Mouse (Mus musculus): ENCODE data around the gene Gm17428.
"Not testable (repeated sequence)": the region's sequence is repeated elsewhere in the genome, so short reads cannot be mapped to it uniquely, and the experiment has no call there.

The Gm17428 gene

GRCm38 (mm10) chr14:54997297-54997696 is 20.6 kb downstream of the Gm17428 start:
- H3K4me1 ChIP-seq (replicated peaks; ENCODE audit: low read depth, low read length), result peaks cover 22% of the 10 kb centered on the region
- H3K4me3 ChIP-seq (replicated peaks; ENCODE audit: low read length), result no peak overlapping the region
- peaks cover 48% of the 10 kb centered on the region for H3K27me3 ChIP-seq (ENCODE audit: insufficient read depth, low read length)
- no peaks in the 10 kb centered on the region for H3K36me3 ChIP-seq (ENCODE audit: insufficient read depth, low read length)
- no peaks in the 10 kb centered on the region for H3K9me3 ChIP-seq (ENCODE audit: low read length)
- TF ChIP-seq NANOG (IDR thresholded peaks at IDR 0.05; ENCODE audit: borderline replicate concordance, low read length), result no peak
- no peak for TF ChIP-seq POU5F1 (IDR thresholded peaks at IDR 0.05; ENCODE audit: borderline replicate concordance, low read length)
- no peak for TF ChIP-seq CTCF (conservative IDR thresholded peaks at IDR 0.05; ENCODE audit: low read length)

- Histone ChIP-seq H3K9me3 (ENCODE audit: low read length) (no peaks in the 10 kb centered on the region), H3K36me3 (ENCODE audit: insufficient read depth, low read length) (no peaks in the 10 kb centered on the region), H3K4me1 (replicated peaks; ENCODE audit: low read depth, low read length) (peaks cover 32% of the 10 kb centered on the region), H3K27me3 (ENCODE audit: insufficient read depth, low read length) (peaks cover 42% of the 10 kb centered on the region), H3K4me3 (replicated peaks; ENCODE audit: low read length) (no peak overlapping the region)
- TF ChIP-seq NANOG (IDR thresholded peaks at IDR 0.05; ENCODE audit: borderline replicate concordance, low read length) (no peak), CTCF (conservative IDR thresholded peaks at IDR 0.05; ENCODE audit: low read length) (no peak), POU5F1 (IDR thresholded peaks at IDR 0.05; ENCODE audit: borderline replicate concordance, low read length) (no peak)
Measured at GRCm38 (mm10) chr14:54998680-54999079, 21.9 kb downstream of the Gm17428 start.

GRCm38 (mm10) chr14:54999868-55000267 is 23.1 kb downstream of the Gm17428 start:
- H3K27me3 ChIP-seq (ENCODE audit: insufficient read depth, low read length), result peaks cover 32% of the 10 kb centered on the region
- H3K9me3 ChIP-seq (ENCODE audit: low read length); H3K36me3 ChIP-seq (ENCODE audit: insufficient read depth, low read length); H3K4me3 ChIP-seq (replicated peaks; ENCODE audit: low read length): not testable (repeated sequence)
- H3K4me1 ChIP-seq (replicated peaks; ENCODE audit: low read depth, low read length), result peaks cover 42% of the 10 kb centered on the region

- peaks cover 36% of the 10 kb centered on the region for H3K4me1 ChIP-seq (replicated peaks; ENCODE audit: low read depth, low read length)
- no peaks in the 10 kb centered on the region for H3K36me3 ChIP-seq (ENCODE audit: insufficient read depth, low read length)
- H3K4me3 ChIP-seq (replicated peaks; ENCODE audit: low read length), result no peak overlapping the region
- peaks cover 24% of the 10 kb centered on the region for H3K27me3 ChIP-seq (ENCODE audit: insufficient read depth, low read length)
- TF ChIP-seq NANOG (IDR thresholded peaks at IDR 0.05; ENCODE audit: borderline replicate concordance, low read length) (no peak), POU5F1 (IDR thresholded peaks at IDR 0.05; ENCODE audit: borderline replicate concordance, low read length) (no peak), CTCF (conservative IDR thresholded peaks at IDR 0.05; ENCODE audit: low read length) (no peak)
- no peaks in the 10 kb centered on the region for H3K9me3 ChIP-seq (ENCODE audit: low read length)
Measured at GRCm38 (mm10) chr14:55000814-55001213, 24.1 kb downstream of the Gm17428 start.

GRCm38 (mm10) chr14:55001446-55001845 is 24.7 kb downstream of the Gm17428 start:
- no peak for TF ChIP-seq POU5F1 (IDR thresholded peaks at IDR 0.05; ENCODE audit: borderline replicate concordance, low read length)
- TF ChIP-seq NANOG (IDR thresholded peaks at IDR 0.05; ENCODE audit: borderline replicate concordance, low read length), result no peak
- no peak; the same call in 1 of the 2 replicates for TF ChIP-seq CTCF (conservative IDR thresholded peaks at IDR 0.05; ENCODE audit: low read length)
- Histone ChIP-seq H3K9me3 (ENCODE audit: low read length) (no peaks in the 10 kb centered on the region), H3K4me1 (replicated peaks; ENCODE audit: low read depth, low read length) (peaks cover 34% of the 10 kb centered on the region), H3K4me3 (replicated peaks; ENCODE audit: low read length) (no peak overlapping the region), H3K36me3 (ENCODE audit: insufficient read depth, low read length) (no peaks in the 10 kb centered on the region), H3K27me3 (ENCODE audit: insufficient read depth, low read length) (peaks cover 24% of the 10 kb centered on the region)

- H3K4me3 ChIP-seq (replicated peaks; ENCODE audit: low read length), result no peak overlapping the region
- TF ChIP-seq CTCF (conservative IDR thresholded peaks at IDR 0.05; ENCODE audit: low read length) (no peak), POU5F1 (IDR thresholded peaks at IDR 0.05; ENCODE audit: borderline replicate concordance, low read length) (no peak), NANOG (IDR thresholded peaks at IDR 0.05; ENCODE audit: borderline replicate concordance, low read length) (no peak)
- no peaks in the 10 kb centered on the region for H3K9me3 ChIP-seq (ENCODE audit: low read length)
- H3K36me3 ChIP-seq (ENCODE audit: insufficient read depth, low read length), result no peaks in the 10 kb centered on the region
- H3K27me3 ChIP-seq (ENCODE audit: insufficient read depth, low read length), result peaks cover 19% of the 10 kb centered on the region; the same call in 1 of the 2 replicates
- H3K4me1 ChIP-seq (replicated peaks; ENCODE audit: low read depth, low read length), result peaks cover 27% of the 10 kb centered on the region
Measured at GRCm38 (mm10) chr14:55001938-55002686, 25.4 kb downstream of the Gm17428 start.

- Histone ChIP-seq H3K27me3 (ENCODE audit: insufficient read depth, low read length) (peaks cover 15% of the 10 kb centered on the region; the same call in 1 of the 2 replicates), H3K4me1 (replicated peaks; ENCODE audit: low read depth, low read length) (peaks cover 24% of the 10 kb centered on the region), H3K4me3 (replicated peaks; ENCODE audit: low read length) (no peak overlapping the region), H3K9me3 (ENCODE audit: low read length) (no peaks in the 10 kb centered on the region), H3K36me3 (ENCODE audit: insufficient read depth, low read length) (no peaks in the 10 kb centered on the region)
- no peak for TF ChIP-seq NANOG (IDR thresholded peaks at IDR 0.05; ENCODE audit: borderline replicate concordance, low read length)
- no peak for TF ChIP-seq CTCF (conservative IDR thresholded peaks at IDR 0.05; ENCODE audit: low read length)
- no peak for TF ChIP-seq POU5F1 (IDR thresholded peaks at IDR 0.05; ENCODE audit: borderline replicate concordance, low read length)
Measured at GRCm38 (mm10) chr14:55002687-55003120, 26.0 kb downstream of the Gm17428 start.

- TF ChIP-seq NANOG (IDR thresholded peaks at IDR 0.05; ENCODE audit: borderline replicate concordance, low read length) (no peak), POU5F1 (IDR thresholded peaks at IDR 0.05; ENCODE audit: borderline replicate concordance, low read length) (no peak), CTCF (conservative IDR thresholded peaks at IDR 0.05; ENCODE audit: low read length) (no peak)
- Histone ChIP-seq H3K9me3 (ENCODE audit: low read length) (no peaks in the 10 kb centered on the region), H3K27me3 (ENCODE audit: insufficient read depth, low read length) (0 out of 2 replicates have a peak, but pooled peaks cover 6% of the 10 kb centered on the region), H3K4me3 (replicated peaks; ENCODE audit: low read length) (no peak overlapping the region), H3K4me1 (replicated peaks; ENCODE audit: low read depth, low read length) (peaks cover 24% of the 10 kb centered on the region), H3K36me3 (ENCODE audit: insufficient read depth, low read length) (no peaks in the 10 kb centered on the region)
Measured at GRCm38 (mm10) chr14:55003878-55004855, 27.4 kb downstream of the Gm17428 start.
